In genomic region chr15:99029619-99030584, GRCm38 (mm10) we compare ENCODE assay signal across 8 mouse cellular contexts. TPM values are rescaled to one million over a fixed set of nuclear protein-coding genes. Genes with fewer than 3 reads are reported as not detected.
A peak's percentile ranks its signal among the peaks of the same experiment; 100 is the strongest.
DNase-seq lines count a peak whose midpoint lies in the region; ATAC-seq and TF ChIP-seq lines count a peak whose summit lies in the region.

TSS of gene Tuba1c (plus strand) at chr15:99029891.

- peak; percentile 67 for TF ChIP-seq EP300 in liver, postnatal 0 days (IDR thresholded peaks at IDR 0.05; ENCODE audit: low read depth)

- H3K4me1 ChIP-seq in heart, embryonic 15.5 days (replicated peaks), result peaks cover 41% of the 10 kb centered on the region
- peaks cover 30% of the 10 kb centered on the region for H3K4me1 ChIP-seq in liver, postnatal 0 days (ENCODE audit: insufficient read depth)
- peaks cover 29% of the 10 kb centered on the region for H3K4me1 ChIP-seq in neural tube, embryonic 13.5 days (replicated peaks)

- ATAC-seq in activated CD4-positive, CD25-positive, alpha-beta regulatory T cell, adult 4 months, result peak; percentile 86
- peak; percentile 85 for ATAC-seq in erythroblast, adult 5-6 weeks (replicated peaks; ENCODE audit: low FRiP score, poor library complexity, severe bottlenecking)
- ATAC-seq in heart, embryonic 15.5 days (replicated peaks; ENCODE audit: insufficient number of reproducible peaks, insufficient read depth, low FRiP score, low read depth), result peak; percentile 94
- peak; percentile 90 for ATAC-seq in liver, postnatal 0 days
- ATAC-seq in neural tube, embryonic 13.5 days (ENCODE audit: low read depth), result peak; percentile 83

- H3K4me2 ChIP-seq in heart, embryonic 15.5 days, result peak within 1 kb of the TSS; percentile 86
- H3K4me2 ChIP-seq in liver, postnatal 0 days (ENCODE audit: low read depth, low read length), result peak within 1 kb of the TSS; percentile 96
- H3K4me2 ChIP-seq in neural tube, embryonic 13.5 days, result peak within 1 kb of the TSS; percentile 74

- peak; percentile 99 for DNase-seq in 416B (ENCODE audit: low read depth)
- DNase-seq in kidney, postnatal 14 days, result peak; percentile 97
- peak; percentile 97 for DNase-seq in liver, postnatal 0 days
- peak; percentile 88 for DNase-seq in thymus, postnatal 14 days

- H3K27ac ChIP-seq in heart, embryonic 15.5 days, result peak within 1 kb of the TSS; percentile 97
- peak within 1 kb of the TSS; percentile 95 for H3K27ac ChIP-seq in liver, postnatal 0 days (ENCODE audit: low read depth)
- peak within 1 kb of the TSS; percentile 4; the same call in 1 of the 2 replicates for H3K27ac ChIP-seq in neural tube, embryonic 13.5 days (replicated peaks)

- peaks cover 5% of the 10 kb centered on the region for H3K36me3 ChIP-seq in heart, embryonic 15.5 days
- H3K36me3 ChIP-seq in liver, postnatal 0 days (replicated peaks; ENCODE audit: insufficient read depth, low read length), result peaks cover 20% of the 10 kb centered on the region
- H3K36me3 ChIP-seq in neural tube, embryonic 13.5 days, result no peaks in the 10 kb centered on the region

- peak; percentile 19 for TF ChIP-seq CTCF in liver, postnatal 0 days (IDR thresholded peaks at IDR 0.05; ENCODE audit: low read depth)

- peak within 1 kb of the TSS; percentile 86 for H3K4me3 ChIP-seq in heart, embryonic 15.5 days
- peak within 1 kb of the TSS; percentile 71 for H3K4me3 ChIP-seq in liver, postnatal 0 days (ENCODE audit: low read depth, low read length)
- peak within 1 kb of the TSS; percentile 43 for H3K4me3 ChIP-seq in neural tube, embryonic 13.5 days

- no peaks in the 10 kb centered on the region for H3K9me3 ChIP-seq in heart, embryonic 15.5 days (replicated peaks)
- no peaks in the 10 kb centered on the region for H3K9me3 ChIP-seq in liver, postnatal 0 days (ENCODE audit: low read length)
- H3K9me3 ChIP-seq in neural tube, embryonic 13.5 days, result no peaks in the 10 kb centered on the region

- peak within 1 kb of the TSS; percentile 76 for H3K9ac ChIP-seq in heart, embryonic 15.5 days
- peak within 1 kb of the TSS; percentile 80 for H3K9ac ChIP-seq in liver, postnatal 0 days (replicated peaks)
- peak within 1 kb of the TSS; percentile 55 for H3K9ac ChIP-seq in neural tube, embryonic 13.5 days

- under 1% methylated on average over 52 of the region's 52 CpGs for WGBS in heart, embryonic 15.5 days
- under 1% methylated on average over 48 of the region's 52 CpGs for WGBS in liver, postnatal 0 days (ENCODE audit: insufficient replicate concordance)
- WGBS in neural tube, embryonic 13.5 days, result under 1% methylated on average over 52 of the region's 52 CpGs

- H3K27me3 ChIP-seq in heart, embryonic 15.5 days, result no peaks in the 10 kb centered on the region
- no peaks in the 10 kb centered on the region for H3K27me3 ChIP-seq in liver, postnatal 0 days (ENCODE audit: insufficient read depth, low read length)
- peaks cover 22% of the 10 kb centered on the region for H3K27me3 ChIP-seq in neural tube, embryonic 13.5 days

RNA-seq across cellular contexts. Expression of gene Tuba1c, which starts in this region (rescaled TPM):
- polyA plus RNA-seq in activated CD4-positive, CD25-positive, alpha-beta regulatory T cell, adult 4 months (2017; shearing (Covaris generic)), result 100 to 1,000 TPM in 1 of 2 experiments, 10 to 100 TPM in 1; 98.3 to 120 TPM
- 73.8 and 96.1 TPM in 2 replicates for total RNA-seq in erythroblast, adult 5-6 weeks (2015; ENCODE audit: low replicate concordance)
- 36.4 and 46.4 TPM in 2 replicates for total RNA-seq in erythroblast, adult 5-6 weeks (2017; ENCODE audit: low replicate concordance)
- 117 and 139 TPM in 2 replicates for polyA plus RNA-seq in heart, embryonic 15.5 days (2015; fragmentation: Nextera tagmentation; extraction: Ambion mirVana)
- polyA plus RNA-seq in liver, postnatal 0 days (2015; fragmentation: Nextera tagmentation; extraction: Ambion mirVana), result 149 and 152 TPM in 2 replicates
- 25.6 and 29.7 TPM in 2 replicates for polyA plus RNA-seq in neural tube, embryonic 13.5 days (2015; fragmentation: Nextera tagmentation; extraction: Ambion mirVana)

Comparison
In these comparisons a context has a peak if more than half of its experiments do, and no peak if none do; other contexts are left out.
1. Peak in every context shown above with its lines: DNase-seq, ATAC-seq, H3K4me3 ChIP-seq and H3K27ac ChIP-seq.
2. H3K27ac ChIP-seq: peak in every context shown above with its lines; median percentile 97 in heart, embryonic 15.5 days; 95 in liver, postnatal 0 days; 4 in neural tube, embryonic 13.5 days.